Mouse (Mus musculus) heart, postnatal 0 days (tissue): ENCODE results near the gene Parva.

Experiments
- CTCF ChIP-seq: IDR thresholded peaks from 2 replicates; pipeline ENCODE4 v1.5.1; 2016; ENCODE audit warnings: antibody characterized with exemption, control low read depth, low read depth
- EP300 ChIP-seq: IDR thresholded peaks from 2 replicates; pipeline ENCODE4 v1.6.1; 2016; ENCODE audit warnings: antibody characterized with exemption, low read depth

DNA sequence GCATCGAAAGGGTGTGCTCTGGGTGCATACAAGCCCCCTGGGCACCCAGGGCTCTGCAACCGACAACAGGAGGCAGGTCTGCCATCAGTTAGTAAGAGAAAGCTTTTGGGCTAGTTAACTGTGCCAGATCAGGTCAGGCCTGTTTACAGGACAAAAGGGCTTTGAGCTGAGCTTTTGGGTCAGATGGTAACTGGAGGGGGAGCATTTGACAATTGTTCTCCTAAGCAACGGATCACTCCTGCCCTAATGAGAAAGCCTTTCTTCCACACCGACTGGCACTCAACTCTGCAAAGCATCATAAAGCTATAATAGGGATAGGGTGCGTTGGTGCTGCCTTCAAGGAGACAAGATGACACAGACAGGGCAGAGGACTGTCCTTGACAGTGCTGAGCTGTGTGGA is 141.7 kb downstream of the Parva start:
- TF ChIP-seq EP300 (no peak), CTCF (no peak)
